Mouse (Mus musculus) heart, adult 2 months (tissue): Measurements from ENCODE around the gene Creb1.

Source experiments
- EP300 ChIP-seq: fragments of 200-500 bp; IDR thresholded peaks from 2 replicates; pipeline ENCODE4 v1.6.1; 2011; ENCODE audit warnings: low read depth, low read length, control low read depth; ENCODE audit not compliant: insufficient read depth
- POLR2A ChIP-seq: fragments of 200-500 bp; IDR thresholded peaks from 2 replicates; pipeline ENCODE4 v1.6.1; 2011; ENCODE audit warnings: mild to moderate bottlenecking, low read depth, low read length, control low read depth; ENCODE audit not compliant: insufficient read depth

DNA sequence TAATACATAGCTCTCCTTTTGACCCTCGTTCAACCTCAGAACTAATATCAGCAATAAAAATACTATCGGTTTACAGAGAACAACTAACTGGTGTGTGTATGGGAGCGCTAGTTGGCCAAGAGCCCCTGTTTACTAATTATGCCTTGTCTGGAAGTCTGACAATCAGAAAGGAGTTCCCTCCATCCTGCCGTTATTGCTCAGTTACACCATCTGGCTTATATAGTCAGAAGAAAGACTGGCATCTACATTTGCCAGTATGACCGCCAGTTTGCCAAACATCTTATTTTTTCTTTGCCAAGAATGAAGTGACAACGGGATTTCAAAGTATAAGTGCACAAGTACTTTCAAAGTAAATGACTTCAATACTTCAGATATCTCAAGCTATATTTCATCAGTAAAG, 108.6 kb downstream of the Creb1 start:
- TF ChIP-seq EP300 (no peak), POLR2A (no peak)
